Mouse (Mus musculus): Measurements from ENCODE around the gene Herc1. TPM values are rescaled to one million over a fixed set of nuclear protein-coding genes. Genes with fewer than 3 reads are reported as not detected.
A peak's percentile ranks its signal among the peaks of the same experiment; 100 is the strongest.

Herc1 gene
- polyA plus RNA-seq, 1 experiment from 2014 or later: 30.3 TPM

DNA sequence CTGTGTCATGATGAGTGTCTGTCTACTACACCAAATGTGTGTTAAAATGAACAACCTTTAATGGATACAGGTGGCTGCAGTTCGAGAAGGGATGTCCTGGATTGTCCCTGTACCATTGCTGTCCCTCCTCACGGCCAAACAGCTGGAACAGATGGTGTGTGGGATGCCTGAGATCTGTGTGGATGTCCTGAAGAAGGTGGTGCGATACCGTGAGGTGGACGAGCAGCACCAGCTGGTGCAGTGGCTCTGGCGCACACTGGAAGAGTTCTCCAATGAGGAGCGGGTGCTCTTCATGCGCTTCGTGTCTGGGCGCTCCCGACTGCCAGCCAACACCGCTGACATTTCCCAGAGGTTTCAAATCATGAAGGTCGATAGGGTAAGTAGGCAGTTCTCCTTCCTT, 154.3 kb downstream of the Herc1 start:
- Histone ChIP-seq H3K9ac (replicated peaks) (no peak overlapping the region), H3K36me3 (peaks cover 90% of the 10 kb centered on the region), H3K27ac (no peak overlapping the region), H3K4me2 (no peak overlapping the region), H3K27me3 (no peaks in the 10 kb centered on the region), H3K4me3 (replicated peaks) (no peak overlapping the region), H3K4me1 (replicated peaks) (no peaks in the 10 kb centered on the region), H3K9me3 (no peaks in the 10 kb centered on the region)
- 90% methylated on average over 13 of the region's 13 CpGs for WGBS
- no peak for ATAC-seq (ENCODE audit: insufficient number of reproducible peaks, insufficient read depth, low FRiP score, low TSS enrichment, low read depth)

GRCm38 (mm10) chr9:66505141-66505917, 155.1 kb downstream of the Herc1 start:
- WGBS: 90% methylated on average over 9 of the region's 9 CpGs
- peaks cover 3% of the 10 kb centered on the region for H3K4me1 ChIP-seq (replicated peaks)
- no peak overlapping the region for H3K27ac ChIP-seq
- no peak overlapping the region for H3K4me3 ChIP-seq (replicated peaks)
- H3K9ac ChIP-seq (replicated peaks): no peak overlapping the region
- no peak overlapping the region for H3K4me2 ChIP-seq
- H3K36me3 ChIP-seq: peaks cover 85% of the 10 kb centered on the region
- no peaks in the 10 kb centered on the region for H3K27me3 ChIP-seq
- ATAC-seq (ENCODE audit: insufficient number of reproducible peaks, insufficient read depth, low FRiP score, low TSS enrichment, low read depth): no peak
- no peaks in the 10 kb centered on the region for H3K9me3 ChIP-seq

- 76% methylated on average over 4 of the region's 4 CpGs for WGBS
- Histone ChIP-seq H3K9me3 (no peaks in the 10 kb centered on the region), H3K4me1 (replicated peaks) (peaks cover 10% of the 10 kb centered on the region), H3K9ac (replicated peaks) (no peak overlapping the region), H3K27ac (no peak overlapping the region), H3K27me3 (no peaks in the 10 kb centered on the region), H3K4me2 (no peak overlapping the region), H3K36me3 (peaks cover 79% of the 10 kb centered on the region), H3K4me3 (replicated peaks) (no peak overlapping the region)
- no peak for ATAC-seq (ENCODE audit: insufficient number of reproducible peaks, insufficient read depth, low FRiP score, low TSS enrichment, low read depth)
Observed at GRCm38 (mm10) chr9:66506011-66506410, 155.8 kb downstream of the Herc1 start.

DNA sequence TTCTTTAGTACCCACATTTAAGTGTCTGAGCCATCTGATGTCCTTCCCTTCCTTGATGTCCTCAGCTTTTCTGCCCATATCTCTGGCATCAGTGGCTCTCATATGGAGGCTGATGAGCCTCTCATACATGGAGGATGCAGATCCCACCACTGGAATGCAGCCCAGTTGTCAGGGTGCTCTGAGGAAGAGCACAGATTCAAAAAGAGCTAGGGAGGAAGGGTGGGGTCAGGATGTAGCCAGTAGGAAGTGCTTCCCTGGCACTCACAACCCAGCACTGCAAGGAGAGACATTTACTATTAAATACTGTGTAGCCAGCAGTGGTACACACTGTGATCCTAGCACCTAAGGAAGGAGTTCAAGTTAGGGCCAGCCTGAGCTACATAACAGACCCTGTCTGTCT, 156.2 kb downstream of the Herc1 start:
- peaks cover 75% of the 10 kb centered on the region for H3K36me3 ChIP-seq
- no peak for ATAC-seq (ENCODE audit: insufficient number of reproducible peaks, insufficient read depth, low FRiP score, low TSS enrichment, low read depth)
- no peaks in the 10 kb centered on the region for H3K9me3 ChIP-seq
- no peak overlapping the region for H3K27ac ChIP-seq
- H3K4me2 ChIP-seq: no peak overlapping the region
- H3K4me1 ChIP-seq (replicated peaks): peaks cover 10% of the 10 kb centered on the region
- no peak overlapping the region for H3K4me3 ChIP-seq (replicated peaks)
- no peaks in the 10 kb centered on the region for H3K27me3 ChIP-seq
- H3K9ac ChIP-seq (replicated peaks): no peak overlapping the region

DNA sequence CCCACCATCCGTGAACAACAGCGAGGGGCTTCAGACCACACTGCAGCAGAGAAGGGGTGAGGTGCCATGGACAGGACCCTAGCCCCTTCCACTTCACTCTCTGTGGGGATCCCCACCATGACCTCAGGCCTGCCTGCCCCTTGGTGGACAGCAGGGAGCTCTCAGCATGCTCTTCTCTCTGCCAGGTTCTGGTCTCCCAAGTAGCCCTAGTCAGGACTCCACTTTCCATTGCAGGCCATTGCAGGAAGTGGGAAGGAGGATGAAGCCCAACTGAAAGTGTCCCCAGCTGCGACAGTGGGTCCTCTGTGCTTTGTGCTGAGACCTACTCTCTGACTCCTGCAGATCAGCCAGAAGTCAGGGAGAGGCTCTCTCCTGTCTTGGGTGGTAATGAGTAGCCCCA, 157.4 kb downstream of the Herc1 start:
- Histone ChIP-seq H3K9ac (replicated peaks) (no peak overlapping the region), H3K4me1 (replicated peaks) (peaks cover 14% of the 10 kb centered on the region), H3K36me3 (peaks cover 63% of the 10 kb centered on the region), H3K27me3 (no peaks in the 10 kb centered on the region), H3K27ac (no peak overlapping the region), H3K9me3 (no peaks in the 10 kb centered on the region), H3K4me2 (no peak overlapping the region), H3K4me3 (replicated peaks) (no peak overlapping the region)
- 90% methylated on average over 3 of the region's 3 CpGs for WGBS
- no peak for ATAC-seq (ENCODE audit: insufficient number of reproducible peaks, insufficient read depth, low FRiP score, low TSS enrichment, low read depth)

DNA sequence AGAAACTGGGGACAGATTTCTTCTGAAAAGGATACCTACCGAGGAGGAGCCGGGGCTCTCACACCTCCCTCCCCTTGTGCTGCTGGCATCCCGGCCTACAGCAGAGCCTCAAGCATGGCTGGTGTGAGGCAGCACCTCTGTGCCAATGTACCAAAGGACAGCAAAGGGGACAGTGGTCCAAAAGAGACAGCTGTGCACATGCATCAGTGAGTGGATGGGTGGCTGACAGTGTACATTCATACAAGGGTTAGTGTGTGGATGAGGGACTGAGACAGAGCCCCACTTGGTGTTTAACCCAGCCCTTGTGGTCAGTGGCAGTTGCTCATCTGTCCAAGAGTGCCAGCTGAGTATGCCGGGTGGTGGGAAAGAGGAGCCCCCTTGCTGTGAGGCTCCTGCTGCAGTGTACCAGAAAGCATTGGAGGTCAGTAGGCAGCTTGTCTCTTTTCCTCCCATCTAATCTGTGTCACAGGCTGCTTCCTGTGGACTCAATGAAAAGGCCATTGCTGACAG, 158.7 kb downstream of the Herc1 start:
- Histone ChIP-seq H3K9ac (replicated peaks) (no peak overlapping the region), H3K4me1 (replicated peaks) (peaks cover 27% of the 10 kb centered on the region), H3K27ac (no peak overlapping the region), H3K4me3 (replicated peaks) (no peak overlapping the region), H3K9me3 (no peaks in the 10 kb centered on the region), H3K36me3 (peaks cover 59% of the 10 kb centered on the region), H3K4me2 (no peak overlapping the region), H3K27me3 (no peaks in the 10 kb centered on the region)
- 83% methylated on average over 4 of the region's 4 CpGs for WGBS
- no peak for ATAC-seq (ENCODE audit: insufficient number of reproducible peaks, insufficient read depth, low FRiP score, low TSS enrichment, low read depth)

GRCm38 (mm10) chr9:66510351-66510841, 160.1 kb downstream of the Herc1 start:
- no peak for ATAC-seq (ENCODE audit: insufficient number of reproducible peaks, insufficient read depth, low FRiP score, low TSS enrichment, low read depth)
- H3K4me1 ChIP-seq (replicated peaks): peaks cover 31% of the 10 kb centered on the region
- no peak overlapping the region for H3K9ac ChIP-seq (replicated peaks)
- H3K27me3 ChIP-seq: no peaks in the 10 kb centered on the region
- 65% methylated on average over 7 of the region's 7 CpGs for WGBS
- H3K27ac ChIP-seq: peak overlapping the region; percentile 97
- peak overlapping the region; percentile 95 for H3K4me2 ChIP-seq
- H3K4me3 ChIP-seq (replicated peaks): no peak overlapping the region
- H3K9me3 ChIP-seq: no peaks in the 10 kb centered on the region
- peaks cover 57% of the 10 kb centered on the region for H3K36me3 ChIP-seq

- Histone ChIP-seq H3K9me3 (no peaks in the 10 kb centered on the region), H3K4me1 (replicated peaks) (peaks cover 31% of the 10 kb centered on the region), H3K27me3 (no peaks in the 10 kb centered on the region), H3K9ac (replicated peaks) (peak overlapping the region; percentile 77), H3K4me2 (peak overlapping the region; percentile 95), H3K27ac (peak overlapping the region; percentile 97), H3K36me3 (peaks cover 56% of the 10 kb centered on the region), H3K4me3 (replicated peaks) (peak overlapping the region; percentile 61)
- 8% methylated on average over 2 of the region's 2 CpGs for WGBS
- ATAC-seq (ENCODE audit: insufficient number of reproducible peaks, insufficient read depth, low FRiP score, low TSS enrichment, low read depth): no peak
Observed at GRCm38 (mm10) chr9:66510944-66511343, 160.7 kb downstream of the Herc1 start.

- Histone ChIP-seq H3K36me3 (peaks cover 56% of the 10 kb centered on the region), H3K4me3 (replicated peaks) (peak overlapping the region; percentile 61), H3K9me3 (no peaks in the 10 kb centered on the region), H3K4me1 (replicated peaks) (peaks cover 31% of the 10 kb centered on the region), H3K9ac (replicated peaks) (peak overlapping the region; percentile 77), H3K27me3 (no peaks in the 10 kb centered on the region), H3K4me2 (peak overlapping the region; percentile 95), H3K27ac (peak overlapping the region; percentile 97)
- ATAC-seq (ENCODE audit: insufficient number of reproducible peaks, insufficient read depth, low FRiP score, low TSS enrichment, low read depth): peak; percentile 83
- WGBS: under 1% methylated on average over 78 of the region's 78 CpGs
Observed at GRCm38 (mm10) chr9:66511580-66512350, 161.5 kb downstream of the Herc1 start.

DNA sequence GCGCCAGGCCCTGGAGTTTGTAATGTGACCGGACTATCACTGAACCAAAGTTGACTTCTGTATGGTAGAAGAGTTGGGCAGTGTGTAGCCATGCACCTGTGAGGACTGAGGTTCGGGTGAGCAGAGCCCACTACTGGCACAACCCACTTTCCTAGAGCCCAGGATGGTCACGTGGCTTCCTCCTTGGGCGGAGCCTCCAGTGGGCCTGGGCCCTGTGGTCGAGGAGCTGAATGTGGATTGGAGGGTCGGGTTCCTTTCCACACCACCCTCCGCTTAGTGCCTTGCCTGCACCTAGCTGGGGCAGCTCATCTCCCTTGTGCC, 162.1 kb downstream of the Herc1 start:
- H3K9ac ChIP-seq (replicated peaks): peak overlapping the region; percentile 77
- peak overlapping the region; percentile 95 for H3K4me2 ChIP-seq
- H3K36me3 ChIP-seq: peaks cover 58% of the 10 kb centered on the region
- ATAC-seq (ENCODE audit: insufficient number of reproducible peaks, insufficient read depth, low FRiP score, low TSS enrichment, low read depth): peak; percentile 85
- H3K4me1 ChIP-seq (replicated peaks): peaks cover 31% of the 10 kb centered on the region
- H3K27me3 ChIP-seq: no peaks in the 10 kb centered on the region
- peak overlapping the region; percentile 97 for H3K27ac ChIP-seq
- under 1% methylated on average over 8 of the region's 8 CpGs for WGBS
- no peaks in the 10 kb centered on the region for H3K9me3 ChIP-seq
- H3K4me3 ChIP-seq (replicated peaks): peak overlapping the region; percentile 61

- ATAC-seq (ENCODE audit: insufficient number of reproducible peaks, insufficient read depth, low FRiP score, low TSS enrichment, low read depth): no peak
- Histone ChIP-seq H3K4me2 (peak overlapping the region; percentile 95; the same call in 1 of the 2 replicates), H3K27ac (peak overlapping the region; percentile 97)
Observed at GRCm38 (mm10) chr9:66513150-66513549, 162.9 kb downstream of the Herc1 start.

More at GRCm38 (mm10) chr9:66513150-66513549, 162.9 kb downstream of the Herc1 start:
- Histone ChIP-seq H3K36me3 (peaks cover 58% of the 10 kb centered on the region), H3K4me3 (replicated peaks) (no peak overlapping the region), H3K9ac (replicated peaks) (no peak overlapping the region), H3K9me3 (no peaks in the 10 kb centered on the region), H3K4me1 (replicated peaks) (peaks cover 31% of the 10 kb centered on the region), H3K27me3 (no peaks in the 10 kb centered on the region)
